Mouse (Mus musculus) heart, postnatal 0 days (tissue): ENCODE measurements around the gene Rd3. TPM values are rescaled to one million over a fixed set of nuclear protein-coding genes. Genes with fewer than 3 reads are reported as not detected.

Source experiments
- ATAC-seq: fragments of 200-750 bp; cut with Nextera tagmentation; 2 replicates; pipeline ENCODE4 v1.8.0; 2017; ENCODE audit warnings: low read depth, moderate number of reproducible peaks, moderate library complexity; ENCODE audit not compliant: insufficient read depth
- DNase-seq: peaks from one replicate; pipeline ENCODE4 v3.0.0-alpha.2; 2016; ENCODE audit warnings: low spot score
- H3K27ac ChIP-seq: fragments of 300-500 bp; sonication (generic); 2 replicates; pipeline ENCODE4 v1.5.1; 2014; ENCODE audit warnings: low read depth, mild to moderate bottlenecking
- H3K27me3 ChIP-seq: fragments of 300-500 bp; sonication (generic); 2 replicates; pipeline ENCODE4 v1.6.1; 2014; ENCODE audit warnings: low read length, mixed read lengths; ENCODE audit not compliant: control insufficient read depth, insufficient read depth
- H3K36me3 ChIP-seq: fragments of 300-500 bp; sonication (generic); replicated peaks from 2 replicates; pipeline ENCODE4 v1.6.1; 2014; ENCODE audit warnings: low read length, mixed read lengths; ENCODE audit not compliant: control insufficient read depth, insufficient read depth
- H3K4me1 ChIP-seq: fragments of 300-500 bp; sonication (generic); 2 replicates; pipeline ENCODE4 v1.6.1; 2014; ENCODE audit warnings: antibody characterized with exemption; ENCODE audit not compliant: control insufficient read depth, insufficient read depth
- H3K4me2 ChIP-seq: fragments of 300-500 bp; sonication (generic); 2 replicates; pipeline ENCODE4 v1.6.1; 2014; ENCODE audit warnings: low read depth, mild to moderate bottlenecking, low read length, moderate library complexity
- H3K4me3 ChIP-seq: fragments of 300-500 bp; sonication (generic); 2 replicates; pipeline ENCODE4 v1.5.1; 2014; ENCODE audit warnings: low read depth, low read length
- H3K9ac ChIP-seq: fragments of 300-500 bp; sonication (generic); replicated peaks from 2 replicates; pipeline ENCODE4 v1.6.1; 2014; ENCODE audit warnings: low read depth, low read length, mixed read lengths
- H3K9me3 ChIP-seq: fragments of 300-500 bp; sonication (generic); replicated peaks from 2 replicates; pipeline ENCODE4 v1.6.1; 2016; ENCODE audit warnings: low read length; ENCODE audit not compliant: control insufficient read depth
- CTCF ChIP-seq: IDR thresholded peaks from 2 replicates; pipeline ENCODE4 v1.5.1; 2016; ENCODE audit warnings: antibody characterized with exemption, control low read depth, low read depth
- EP300 ChIP-seq: IDR thresholded peaks from 2 replicates; pipeline ENCODE4 v1.6.1; 2016; ENCODE audit warnings: antibody characterized with exemption, low read depth
- WGBS: fragments of 180-500 bp; shearing (Covaris S2); extraction: QIAGEN DNeasy Blood & Tissue Kit; methylation state at CpG from one replicate; pipeline ENCODE4 v1.1.7; 2014; 5-methylcytosine and 5-hydroxymethylcytosine counted together
- polyA plus RNA-seq: library from polyadenylated mRNA; unstranded; fragments of >200 nt; fragmentation: Nextera tagmentation; extraction: Ambion mirVana; gene quantifications from 2 replicates; pipeline ENCODE4 v1.2.1, GENCODE M21; 2015
- total RNA-seq: library from RNA; depleted of rRNA; stranded (reverse); fragments of >200 nt; gene quantifications from 2 replicates; pipeline ENCODE4 v1.2.3, GENCODE M21; 2014; ENCODE audit warnings: low replicate concordance

Rd3 gene
- total and polyA plus RNA-seq, 2 experiments from 2014 or later: 0.34 to 5.9 TPM

DNA sequence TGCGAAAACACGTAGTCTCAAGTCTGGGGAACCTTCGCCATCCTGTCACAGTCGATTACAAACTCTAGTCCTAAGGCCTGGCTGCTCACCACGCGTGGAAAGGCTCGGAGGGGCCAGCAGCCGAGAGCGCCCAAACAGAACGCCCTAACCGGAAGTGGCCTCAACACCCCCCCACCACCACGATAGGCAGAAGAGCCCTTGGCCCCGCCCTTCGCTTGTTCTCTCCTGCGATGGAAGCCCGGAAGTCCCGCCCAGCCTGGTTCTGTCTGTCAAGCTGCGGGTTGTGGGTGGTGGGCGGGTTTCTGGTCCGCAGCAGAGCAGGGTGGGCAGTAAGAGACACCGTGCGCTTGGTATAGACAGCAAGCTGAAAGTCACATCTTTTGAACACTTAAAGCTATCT is 12.8 kb downstream of the Rd3 start:
- ATAC-seq: peak; percentile 93
- Histone ChIP-seq H3K27me3 (no peaks in the 10 kb centered on the region), H3K4me1 (peaks cover 13% of the 10 kb centered on the region; the same call in 1 of the 2 replicates), H3K9me3 (no peaks in the 10 kb centered on the region), H3K27ac (peak overlapping the region; percentile 94), H3K4me3 (peak overlapping the region; percentile 60), H3K4me2 (peak overlapping the region; percentile 76), H3K36me3 (no peaks in the 10 kb centered on the region), H3K9ac (peak overlapping the region; percentile 69)
- 1% methylated on average over 22 of the region's 22 CpGs for WGBS
- DNase-seq: peak; percentile 98
- TF ChIP-seq CTCF: no peak
- TF ChIP-seq EP300: no peak

- Histone ChIP-seq H3K27ac (peak overlapping the region; percentile 57), H3K9me3 (no peaks in the 10 kb centered on the region), H3K4me3 (no peak overlapping the region), H3K4me1 (peaks cover 13% of the 10 kb centered on the region; the same call in 1 of the 2 replicates), H3K9ac (no peak overlapping the region), H3K4me2 (no peak overlapping the region), H3K27me3 (no peaks in the 10 kb centered on the region), H3K36me3 (peaks cover 9% of the 10 kb centered on the region)
- no peak for TF ChIP-seq CTCF
- TF ChIP-seq EP300: no peak
- 47% methylated on average over 7 of the region's 7 CpGs for WGBS
- DNase-seq (no peak), ATAC-seq (no peak)
Observed at GRCm38 (mm10) chr1:191992040-191992780, 15.0 kb downstream of the Rd3 start.

- ATAC-seq: no peak
- H3K9ac ChIP-seq: no peak overlapping the region
Observed at GRCm38 (mm10) chr1:191994476-191994875, 17.3 kb downstream of the Rd3 start.

GRCm38 (mm10) chr1:191995488-191995887 is 18.3 kb downstream of the Rd3 start:
- peaks cover 41% of the 10 kb centered on the region for H3K36me3 ChIP-seq
- TF ChIP-seq CTCF: peak; percentile 62
- no peak for TF ChIP-seq EP300
- H3K4me1 ChIP-seq: no peaks in the 10 kb centered on the region
- no peaks in the 10 kb centered on the region for H3K9me3 ChIP-seq
- DNase-seq (no peak), ATAC-seq (no peak)
- H3K27me3 ChIP-seq: no peaks in the 10 kb centered on the region
- H3K4me3 ChIP-seq: no peak overlapping the region
- no peak overlapping the region for H3K9ac ChIP-seq
- no peak overlapping the region for H3K4me2 ChIP-seq
- 73% methylated on average over 4 of the region's 4 CpGs for WGBS
- H3K27ac ChIP-seq: no peak overlapping the region

More at GRCm38 (mm10) chr1:191994476-191994875, 17.3 kb downstream of the Rd3 start:
- TF ChIP-seq EP300 (no peak), CTCF (no peak)
- no peak for DNase-seq
- H3K4me1 ChIP-seq: 0 out of 2 replicates have a peak, but pooled peaks cover under 1% of the 10 kb centered on the region
- WGBS: 50% methylated on average over 5 of the region's 5 CpGs
- H3K4me2 ChIP-seq: no peak overlapping the region
- H3K27me3 ChIP-seq: no peaks in the 10 kb centered on the region
- no peak overlapping the region for H3K4me3 ChIP-seq
- no peak overlapping the region for H3K27ac ChIP-seq
- H3K36me3 ChIP-seq: peaks cover 31% of the 10 kb centered on the region
- H3K9me3 ChIP-seq: no peaks in the 10 kb centered on the region

DNA sequence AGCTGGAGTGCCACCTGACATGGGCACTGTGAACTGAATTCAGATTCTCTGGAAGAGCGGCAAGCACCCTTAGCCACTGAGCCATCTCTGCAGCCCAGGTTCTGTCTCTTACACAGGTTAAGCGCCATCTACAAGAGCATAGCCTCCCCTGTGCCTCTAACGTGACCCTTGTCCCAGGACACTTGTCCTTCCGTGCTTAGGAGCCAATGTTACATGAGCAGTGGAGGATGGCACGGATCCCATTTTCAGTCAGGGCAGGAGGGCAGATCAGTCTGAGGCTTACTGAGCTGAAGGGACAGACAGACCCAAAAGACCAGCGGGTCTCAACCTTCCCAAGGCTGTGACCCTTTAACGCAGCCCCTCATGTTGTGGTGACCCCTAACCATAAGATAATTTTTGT is 18.7 kb downstream of the Rd3 start:
- TF ChIP-seq EP300 (no peak), CTCF (no peak)
- Histone ChIP-seq H3K4me1 (no peaks in the 10 kb centered on the region), H3K9me3 (no peaks in the 10 kb centered on the region), H3K4me3 (no peak overlapping the region), H3K27ac (no peak overlapping the region), H3K36me3 (peaks cover 46% of the 10 kb centered on the region), H3K27me3 (no peaks in the 10 kb centered on the region), H3K9ac (no peak overlapping the region), H3K4me2 (no peak overlapping the region)
- DNase-seq: no peak
- WGBS: 87% methylated on average over 7 of the region's 7 CpGs
- no peak for ATAC-seq
